Mouse (Mus musculus) activated CD4-positive, CD25-positive, alpha-beta regulatory T cell, adult 4 months (primary cell): ENCODE measurements around the gene Nat8. TPM values are rescaled to one million over a fixed set of nuclear protein-coding genes. Genes with fewer than 3 reads are reported as not detected.
"Not testable (repeated sequence)": the region's sequence is repeated elsewhere in the genome, so short reads cannot be mapped to it uniquely, and the experiment has no call there.

Experiments
- ATAC-seq: one replicate; pipeline ENCODE4 v1.8.0; 2017
- polyA plus RNA-seq, 2 experiments: library from polyadenylated mRNA; unstranded; fragments of 100-300 nt; shearing (Covaris generic); gene quantifications; one replicate each; pipeline ENCODE4 v1.2.1; 2017

Nat8 gene
- polyA plus RNA-seq, 2 experiments from 2014 or later = not detected

GRCm38 (mm10) chr6:85835104-85835503 lies 3.2 kb upstream of the Nat8 start:
- not testable (repeated sequence) for ATAC-seq

GRCm38 (mm10) chr6:85834504-85835100 lies 2.7 kb upstream of the Nat8 start:
- ATAC-seq = not testable (repeated sequence)

GRCm38 (mm10) chr6:85829462-85829861 lies 2.4 kb downstream of the Nat8 start:
- no peak for ATAC-seq

DNA sequence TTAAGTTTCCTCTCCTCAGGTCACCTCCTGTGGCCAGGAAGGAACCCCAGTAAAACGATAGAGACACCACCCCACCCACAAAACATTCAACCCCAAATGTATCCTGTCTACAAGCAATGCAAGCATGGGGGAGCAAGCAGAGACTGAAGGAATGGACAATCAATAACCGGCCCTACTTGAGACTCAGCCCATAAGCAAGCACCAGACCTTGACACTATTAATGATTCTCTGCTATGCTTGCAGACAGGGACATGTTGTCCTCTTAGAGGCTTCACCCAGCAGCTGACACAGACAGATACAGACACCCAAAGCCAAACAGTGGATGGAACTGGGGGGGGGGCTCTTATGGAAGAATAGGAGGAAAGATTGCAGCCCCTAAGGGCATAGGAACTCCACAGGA lies 6.0 kb downstream of the Nat8 start:
- no peak for ATAC-seq

GRCm38 (mm10) chr6:85823382-85824090 lies 8.3 kb downstream of the Nat8 start:
- ATAC-seq = no peak

DNA sequence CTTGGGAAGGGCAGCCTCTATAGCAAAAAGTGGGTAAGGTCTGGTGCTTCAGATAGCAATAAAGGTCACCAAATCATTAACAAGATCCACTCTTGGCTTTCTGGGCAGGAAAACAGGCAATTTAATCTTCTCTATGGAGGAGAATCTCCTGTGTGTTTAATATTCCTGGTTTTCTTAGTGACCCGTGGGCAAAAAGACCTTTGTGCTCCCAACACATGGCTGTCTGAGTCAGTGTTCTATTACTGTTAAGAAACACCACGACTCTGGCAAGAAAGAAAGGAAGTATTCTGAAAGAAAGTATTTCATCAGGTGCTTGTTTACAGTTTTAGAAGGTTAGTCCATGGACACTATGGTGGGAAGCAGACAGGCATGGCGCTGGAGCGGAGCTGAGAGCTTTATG lies 9.6 kb downstream of the Nat8 start:
- ATAC-seq = no peak

DNA sequence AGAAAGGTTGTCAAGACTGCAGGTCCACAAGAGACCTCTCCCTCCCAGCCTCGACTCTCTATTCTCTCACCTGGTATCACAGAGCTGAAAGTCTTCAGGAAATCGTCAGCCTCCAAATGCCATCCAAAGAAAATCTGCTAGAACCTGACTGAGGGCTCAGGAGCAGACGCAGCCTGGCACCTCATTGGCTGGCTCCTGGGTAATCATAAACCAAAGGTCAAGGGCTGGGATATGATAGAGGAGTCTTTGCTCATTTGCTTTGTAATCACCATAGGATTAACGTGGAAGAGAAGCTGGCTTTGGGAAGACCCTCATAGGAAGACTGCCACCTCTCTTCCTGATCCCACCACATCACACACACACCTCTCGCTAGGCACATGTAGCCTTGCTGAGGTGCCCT lies 11.0 kb downstream of the Nat8 start, which contains the start of the genes Nat8f6 and Nat8f5:
Gene Nat8f6 (minus strand): TSS at position 118 of the 400 bp plus-strand sequence.
Gene Nat8f5 (minus strand): TSS at position 136 of the 400 bp plus-strand sequence.
- no peak for ATAC-seq

GRCm38 (mm10) chr6:85818338-85818737 lies 13.5 kb downstream of the Nat8 start:
- ATAC-seq = no peak

GRCm38 (mm10) chr6:85813339-85813738 lies 18.5 kb downstream of the Nat8 start:
- ATAC-seq = no peak

GRCm38 (mm10) chr6:85810942-85811537 lies 20.8 kb downstream of the Nat8 start:
- not testable (repeated sequence) for ATAC-seq

GRCm38 (mm10) chr6:85810514-85810913 lies 21.4 kb downstream of the Nat8 start:
- not testable (repeated sequence) for ATAC-seq

DNA sequence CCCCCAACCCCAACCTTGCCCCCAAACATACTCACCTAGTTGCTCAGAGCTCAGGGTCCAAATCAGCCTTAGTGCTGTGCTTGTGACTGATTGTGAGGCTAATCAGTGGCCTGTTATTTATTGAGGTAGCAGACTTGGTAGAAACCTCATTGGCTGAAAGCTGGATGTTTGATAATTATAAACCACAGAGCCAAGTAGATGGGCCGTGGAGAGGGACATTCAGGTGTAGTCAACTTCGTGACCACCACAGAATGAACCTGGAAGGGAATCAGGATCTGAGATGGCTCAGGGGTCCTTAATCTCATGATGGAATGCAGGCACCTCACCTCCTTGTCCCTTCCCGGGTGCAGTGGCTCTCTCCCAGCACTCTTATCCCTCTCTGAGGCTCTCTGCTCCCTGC lies 22.1 kb downstream of the Nat8 start:
- ATAC-seq = not testable (repeated sequence)

- ATAC-seq = not testable (repeated sequence)
These were observed 28.7 kb downstream of the Nat8 start for GRCm38 (mm10) chr6:85803180-85803579.

Other genes with a start within 250 kb of the Nat8 start
- 1 to 10 TPM; 2.7 to 4.3 TPM for gene Alms1, start 244.6 kb downstream of the Nat8 start, polyA plus RNA-seq
- not detected for gene Nat8f7, start 118.9 kb downstream of the Nat8 start, polyA plus RNA-seq
- not detected for gene Nat8f3, start 66.3 kb downstream of the Nat8 start, polyA plus RNA-seq
- not detected for gene Nat8f6, start 11.1 kb downstream of the Nat8 start, polyA plus RNA-seq
- gene Nat8f5, start 11.1 kb downstream of the Nat8 start, polyA plus RNA-seq = not detected
- gene Nat8f2, start 37.1 kb upstream of the Nat8 start, polyA plus RNA-seq = not detected
- gene Nat8f4, start 72.8 kb upstream of the Nat8 start, polyA plus RNA-seq = 1 to 10 TPM; 7.3 to 7.7 TPM
- gene Tprkb, start 79.8 kb upstream of the Nat8 start, polyA plus RNA-seq = 10 to 100 TPM; 50.0 to 63.1 TPM
- gene Nat8f1, start 83.6 kb upstream of the Nat8 start, polyA plus RNA-seq = 10 to 100 TPM; 11.3 to 11.6 TPM
- 100 to 1,000 TPM; 223 to 225 TPM for gene Dusp11, start 129.6 kb upstream of the Nat8 start, polyA plus RNA-seq
- not detected for gene Figla, start 184.1 kb upstream of the Nat8 start, polyA plus RNA-seq
- gene Add2, start 196.6 kb upstream of the Nat8 start, polyA plus RNA-seq = not detected